Mouse (Mus musculus): ENCODE results near the gene Jagn1. TPM values are rescaled to one million over a fixed set of nuclear protein-coding genes. Genes with fewer than 3 reads are reported as not detected.

The Jagn1 gene
- 10 to 100 TPM; 21.8 to 24.1 TPM for total RNA-seq (2023)

DNA sequence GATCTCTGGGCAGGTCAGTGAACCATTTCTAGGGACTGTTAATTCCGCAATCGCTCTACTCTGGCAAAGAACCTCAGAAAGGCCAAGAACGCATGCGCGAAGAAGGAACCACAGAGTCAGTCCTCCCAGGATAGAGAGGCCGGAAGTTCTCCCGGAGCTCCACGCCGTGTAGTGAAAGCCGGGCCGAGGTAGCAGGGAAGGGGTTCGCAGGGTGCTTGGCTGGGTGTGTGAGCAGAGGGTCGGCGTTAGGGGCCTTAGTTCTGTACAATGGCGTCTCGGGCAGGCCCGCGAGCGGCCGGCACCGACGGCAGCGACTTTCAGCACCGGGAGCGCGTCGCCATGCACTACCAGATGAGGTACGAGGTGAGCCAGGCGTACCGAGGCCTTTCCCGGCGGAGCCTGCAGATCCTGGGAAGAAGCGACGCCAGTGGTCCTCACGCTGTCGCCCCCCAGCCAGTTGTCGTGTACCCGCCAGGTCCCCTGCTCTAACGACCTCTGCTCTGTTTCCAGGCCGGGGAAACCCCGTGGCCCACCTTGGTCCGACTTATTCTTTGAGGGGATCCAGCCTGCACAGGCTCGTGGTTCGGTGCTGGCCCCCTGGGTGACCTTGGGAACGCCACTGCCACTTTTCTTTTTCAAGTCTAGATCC, at the start of gene Jagn1:
Jagn1 (plus strand) TSS at position 128 of the 649 bp plus-strand sequence.

DNA sequence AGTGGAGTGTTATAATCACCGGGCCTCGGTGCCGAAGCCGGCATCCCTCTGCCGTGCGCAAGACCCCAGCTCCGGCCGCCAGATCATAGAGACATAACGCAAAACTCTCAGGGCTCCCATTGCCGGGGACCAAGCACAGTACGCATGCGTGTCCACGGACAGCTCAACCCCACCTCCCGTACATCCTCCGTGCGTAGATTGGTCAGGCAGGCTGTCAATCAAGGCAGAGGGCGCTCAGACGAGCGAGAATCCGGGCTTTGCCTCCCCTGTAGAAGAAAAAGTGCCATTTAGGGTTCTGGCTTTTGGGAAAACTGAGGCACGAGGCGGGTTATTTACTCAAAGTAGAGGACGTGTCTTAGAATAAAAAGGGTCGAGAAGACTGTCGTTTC, 23.2 kb upstream of the Jagn1 start, which contains the start of gene Rpusd3:
Rpusd3 (minus strand) TSS at position 142 of the 389 bp plus-strand sequence.

DNA sequence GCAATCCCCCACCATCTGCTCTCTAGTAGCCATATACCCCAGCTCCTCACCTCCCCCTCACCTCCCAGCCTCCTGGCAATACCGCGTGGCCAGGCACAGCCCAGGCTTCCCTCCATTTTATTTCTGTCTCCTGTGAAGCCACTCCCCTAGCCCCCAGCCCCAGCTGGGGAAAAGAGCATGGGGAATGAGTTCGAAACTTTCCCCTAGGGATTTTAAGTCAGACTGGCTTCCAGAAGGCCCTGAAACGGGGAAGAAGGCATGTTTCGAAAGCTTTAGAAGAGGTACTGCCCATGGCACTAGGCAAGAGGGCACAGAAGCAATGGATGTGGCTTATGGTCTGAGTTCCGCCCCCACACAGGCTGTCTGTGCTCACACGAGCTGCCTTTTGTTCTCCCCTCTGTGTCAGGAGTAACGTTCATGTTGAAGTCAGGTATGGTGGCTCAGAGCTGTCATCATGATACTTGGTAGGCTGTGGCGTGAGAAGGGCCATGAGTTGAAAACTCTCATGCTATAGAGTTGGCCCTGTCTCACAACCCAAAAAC, 6.6 kb upstream of the Jagn1 start, which contains the start of gene Cidec:
Cidec (minus strand) TSS at position 97 of the 542 bp plus-strand sequence.

DNA sequence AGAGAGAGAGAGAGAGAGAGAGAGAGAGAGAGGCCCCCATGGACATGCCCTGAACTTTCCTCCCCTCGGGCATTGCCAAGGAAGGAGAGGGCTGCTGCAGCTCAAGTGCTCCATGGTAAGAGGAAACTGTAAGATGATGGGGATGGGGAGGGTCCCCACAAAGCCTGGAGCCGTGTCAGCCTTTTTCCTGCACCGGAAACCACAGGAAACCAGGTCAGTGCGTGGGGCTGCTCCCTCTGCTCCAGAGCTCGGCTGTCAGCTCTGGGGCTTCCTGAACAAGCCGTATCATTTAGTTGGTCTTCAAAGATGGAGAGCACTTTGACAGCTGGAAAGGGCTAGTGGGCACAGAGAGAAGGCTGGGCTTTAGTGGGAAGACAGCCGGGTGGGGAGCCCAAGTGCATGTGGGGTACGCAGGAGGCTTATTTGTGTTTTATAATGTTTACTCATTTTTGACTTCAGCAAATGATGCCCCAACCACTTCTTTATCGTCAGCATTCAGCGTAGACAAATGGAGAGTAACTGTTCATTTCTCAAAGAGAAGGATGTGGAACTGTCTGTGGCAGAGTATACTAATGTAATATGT, 15.7 kb downstream of the Jagn1 start, which contains the start of gene Il17re:
Il17re (plus strand) TSS at position 533 of the 583 bp plus-strand sequence.

DNA sequence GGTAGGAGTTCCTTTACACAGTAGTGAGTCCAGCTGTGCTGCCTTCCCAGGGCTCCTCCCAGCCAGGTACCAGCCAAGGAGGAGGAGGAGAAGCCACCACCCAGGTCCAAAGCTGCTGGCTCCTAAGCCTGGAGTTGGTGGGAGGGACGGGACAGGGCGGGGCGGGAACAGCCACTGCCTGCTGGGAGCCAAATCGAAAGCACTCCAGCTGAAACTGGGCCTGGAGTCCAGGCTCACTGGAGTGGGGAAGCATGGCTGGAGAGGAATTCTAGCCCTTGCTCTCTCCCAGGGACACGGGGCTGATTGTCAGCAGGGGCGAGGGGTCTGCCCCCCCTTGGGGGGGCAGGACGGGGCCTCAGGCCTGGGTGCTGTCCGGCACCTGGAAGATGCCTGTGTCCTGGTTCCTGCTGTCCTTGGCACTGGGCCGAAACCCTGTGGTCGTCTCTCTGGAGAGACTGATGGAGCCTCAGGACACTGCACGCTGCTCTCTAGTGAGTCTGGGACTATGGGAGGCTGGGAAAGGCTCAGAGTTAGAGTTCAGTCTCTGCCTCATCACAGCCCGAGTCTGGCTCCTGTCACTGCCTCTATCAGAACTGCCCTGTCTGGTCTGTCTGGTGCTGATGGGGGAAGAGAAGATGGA, 29.0 kb downstream of the Jagn1 start, which contains the start of gene Il17rc:
Il17rc (plus strand) TSS at position 131 of the 640 bp plus-strand sequence.

DNA sequence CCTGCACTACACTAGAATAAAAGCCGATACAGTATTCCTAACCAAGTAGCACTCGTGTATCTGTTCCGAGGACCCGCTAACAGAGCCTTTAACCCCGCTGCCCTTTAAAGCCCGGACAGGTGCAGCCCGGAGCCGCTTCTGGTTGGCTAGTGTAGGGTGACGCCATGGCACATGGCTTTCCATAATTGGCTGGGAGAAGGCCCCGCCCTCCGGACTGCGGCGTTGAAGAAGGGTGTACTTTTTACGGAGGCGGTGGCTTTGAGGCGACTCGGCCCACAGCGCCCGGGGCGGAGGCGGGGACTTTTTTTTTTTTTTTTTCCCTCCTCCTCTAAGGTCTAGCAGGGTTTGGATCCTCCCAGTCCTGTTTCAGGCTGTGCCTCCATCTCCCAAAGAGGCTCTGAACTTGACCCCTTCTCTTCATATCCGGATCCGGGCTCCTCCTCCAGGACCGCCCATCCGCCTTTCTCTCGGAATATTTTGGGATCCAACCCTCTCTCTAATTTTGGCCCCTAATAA, 40.8 kb downstream of the Jagn1 start, which contains the start of gene Creld1:
Creld1 (plus strand) TSS at position 198 of the 516 bp plus-strand sequence.

Other genes starting within 250 kb of the Jagn1 start
- gene Lhfpl4, start 247.2 kb upstream of the Jagn1 start, total RNA-seq (2023) = 1 to 10 TPM; 1.0 to 2.2 TPM
- 10 to 100 TPM; 34.7 to 44.1 TPM for gene Mtmr14, start 204.7 kb upstream of the Jagn1 start, total RNA-seq (2023)
- 1 to 10 TPM; 3.3 to 4.3 TPM for gene Cpne9, start 160.3 kb upstream of the Jagn1 start, total RNA-seq (2023)
- 10 to 100 TPM; 66.2 to 78.3 TPM for gene Brpf1, start 135.4 kb upstream of the Jagn1 start, total RNA-seq (2023)
- gene Ogg1, start 115.6 kb upstream of the Jagn1 start, total RNA-seq (2023) = 10 to 100 TPM; 19.1 to 20.2 TPM
- gene Camk1, start 98.6 kb upstream of the Jagn1 start, total RNA-seq (2023) = 1 to 10 TPM; 1.4 TPM
- 10 to 100 TPM; 26.3 to 31.3 TPM for gene Tada3, start 64.7 kb upstream of the Jagn1 start, total RNA-seq (2023)
- 100 to 1,000 TPM; 258 to 260 TPM for gene Arpc4, start 64.5 kb upstream of the Jagn1 start, total RNA-seq (2023)
- gene Ttll3, start 53.3 kb upstream of the Jagn1 start, total RNA-seq (2023) = 10 to 100 TPM; 76.1 to 77.8 TPM
- gene Rpusd3, start 23.2 kb upstream of the Jagn1 start, total RNA-seq (2023) = 10 to 100 TPM; 11.7 to 19.9 TPM
- gene Cidec, start 6.8 kb upstream of the Jagn1 start, total RNA-seq (2023) = not detected
- under 1 TPM; 0.36 to 0.52 TPM for gene Il17re, start 15.9 kb downstream of the Jagn1 start, total RNA-seq (2023)
- gene Il17rc, start 28.9 kb downstream of the Jagn1 start, total RNA-seq (2023) = not detected
- gene Creld1, start 40.7 kb downstream of the Jagn1 start, total RNA-seq (2023) = 10 to 100 TPM; 10.8 to 11.2 TPM
- gene Prrt3, start 59.4 kb downstream of the Jagn1 start, total RNA-seq (2023) = 1 to 10 TPM; 1.1 to 1.5 TPM
- 10 to 100 TPM; 71.2 to 72.5 TPM for gene Emc3, start 89.1 kb downstream of the Jagn1 start, total RNA-seq (2023)
- gene Fancd2, start 89.1 kb downstream of the Jagn1 start, total RNA-seq (2023) = 1 to 10 TPM; 3.1 to 5.5 TPM
- gene Fancd2os, start 158.1 kb downstream of the Jagn1 start, total RNA-seq (2023) = not detected
- 100 to 1,000 TPM; 115 to 118 TPM for gene Brk1, start 162.2 kb downstream of the Jagn1 start, total RNA-seq (2023)
- 10 to 100 TPM; 25.2 to 29.0 TPM for gene Vhl, start 181.4 kb downstream of the Jagn1 start, total RNA-seq (2023)
- 10 to 100 TPM; 47.1 to 50.6 TPM for gene Irak2, start 195.9 kb downstream of the Jagn1 start, total RNA-seq (2023)

Measured in T-cell, adult 66 days (primary cell).